Mouse (Mus musculus) frontal cortex, postnatal 10 days (tissue): ENCODE results near the gene B430306N03Rik.

Experiments
- DNase-seq, 2 experiments: peaks; one replicate each; pipeline ENCODE4 v3.0.0; 2022; ENCODE audit warnings: low spot score in 2 of 2, mixed read lengths in 1 of 2

Gene B430306N03Rik

GRCm38 (mm10) chr17:48362346-48362745, 46.4 kb downstream of the B430306N03Rik start:
- DNase-seq, result no peak

DNA sequence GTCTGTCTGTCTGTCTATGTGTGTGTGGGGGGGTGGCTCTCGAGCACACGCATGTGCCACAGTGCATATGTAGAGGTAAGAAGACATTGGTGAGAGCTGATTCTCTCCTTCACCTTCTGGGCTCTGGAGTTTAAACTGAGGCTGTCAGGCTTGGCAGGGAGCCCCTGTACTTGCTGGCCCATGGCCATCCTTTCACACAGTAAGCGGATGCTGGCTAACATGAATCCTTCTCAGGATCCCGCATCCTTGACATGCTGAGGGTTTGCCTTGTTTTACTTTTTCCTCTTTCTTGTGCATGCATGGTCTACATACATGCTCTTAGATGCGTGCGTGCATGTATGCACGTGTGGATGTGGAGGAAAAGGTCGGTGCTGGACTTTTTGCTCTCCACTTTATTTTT, 47.0 kb downstream of the B430306N03Rik start:
- peak in 1 of 2 experiments; percentile 54 for DNase-seq

GRCm38 (mm10) chr17:48363421-48363965, 47.6 kb downstream of the B430306N03Rik start:
- DNase-seq, result no peak

GRCm38 (mm10) chr17:48365511-48366155, 49.7 kb downstream of the B430306N03Rik start:
- no peak for DNase-seq

GRCm38 (mm10) chr17:48366806-48367205, 50.9 kb downstream of the B430306N03Rik start:
- DNase-seq, result no peak

- no peak for DNase-seq
Observed at GRCm38 (mm10) chr17:48371621-48372020, 55.7 kb downstream of the B430306N03Rik start.

DNA sequence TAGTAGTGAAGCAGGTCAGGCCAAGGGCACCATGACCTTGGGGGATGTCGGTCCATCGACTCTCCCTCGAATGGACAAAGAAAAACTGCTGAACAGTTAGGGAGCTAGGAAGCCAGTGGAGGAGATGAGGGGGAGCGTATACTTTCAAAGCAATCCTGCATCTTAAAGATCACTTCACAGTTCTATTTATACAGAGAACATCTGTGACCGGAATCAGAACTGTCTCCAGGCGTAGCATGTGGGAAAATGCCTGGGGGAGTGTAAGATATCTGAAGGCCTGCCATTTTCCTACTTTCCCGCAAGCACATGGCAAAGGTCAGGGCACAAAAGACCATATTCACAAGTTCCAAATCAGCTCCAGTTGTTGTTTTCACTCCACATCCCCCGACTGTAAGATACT, 57.0 kb downstream of the B430306N03Rik start:
- no peak for DNase-seq

GRCm38 (mm10) chr17:48376102-48376501, 60.2 kb downstream of the B430306N03Rik start:
- no peak for DNase-seq
